Mouse (Mus musculus) kidney, adult 2 months (tissue): ENCODE measurements at regions not wholly inside any gene's neighbourhood (a gene's known extent, or its start where the extent isn't known, plus 50 kb on each side); places are given as distances from the start of the nearest gene placed in this dataset.
"Not testable (repeated sequence)": the region's sequence is repeated elsewhere in the genome, so short reads cannot be mapped to it uniquely, and the experiment has no call there.

ENCODE experiments used
- CTCF ChIP-seq: fragments of 200-500 bp; conservative IDR thresholded peaks from 2 replicates; pipeline ENCODE4 v1.5.1; 2011; ENCODE audit warnings: low read depth, mild to moderate bottlenecking, control low read depth, low read length, moderate library complexity, mixed read lengths; ENCODE audit not compliant: insufficient read depth, insufficient read length
- POLR2A ChIP-seq: fragments of 200-500 bp; IDR thresholded peaks from one replicate; pipeline ENCODE4 v1.6.1; 2011; ENCODE audit warnings: low read depth, low read length, control low read depth

GRCm38 (mm10) chr1:5261297-5261696 is 453.6 kb downstream of the Gm37988 start:
- not testable (repeated sequence) for TF ChIP-seq POLR2A, CTCF
